Mouse (Mus musculus): ENCODE measurements around the gene Bdh1. TPM values are rescaled to one million over a fixed set of nuclear protein-coding genes. Genes with fewer than 3 reads are reported as not detected.

Bdh1 gene
- polyA plus RNA-seq, 1 experiment = 140 TPM

GRCm38 (mm10) chr16:31410969-31411368, 11.1 kb upstream of the Bdh1 start:
- no peak overlapping the region for H3K27ac ChIP-seq (ENCODE audit: insufficient read depth, low read length)
- H3K4me3 ChIP-seq (ENCODE audit: insufficient read depth, low read length) = no peak overlapping the region
- TF ChIP-seq POLR2A (IDR thresholded peaks at IDR 0.05; ENCODE audit: extremely low read depth, insufficient read depth, low read length) (no peak), CTCF (IDR thresholded peaks at IDR 0.05; ENCODE audit: extremely low read depth, insufficient read depth, low read length) (no peak)
- H3K4me1 ChIP-seq (ENCODE audit: control insufficient read depth, insufficient read depth, low read length) = no peaks in the 10 kb centered on the region

GRCm38 (mm10) chr16:31412321-31412720, 9.8 kb upstream of the Bdh1 start:
- TF ChIP-seq POLR2A (IDR thresholded peaks at IDR 0.05; ENCODE audit: extremely low read depth, insufficient read depth, low read length) (no peak), CTCF (IDR thresholded peaks at IDR 0.05; ENCODE audit: extremely low read depth, insufficient read depth, low read length) (no peak)
- Histone ChIP-seq H3K27ac (ENCODE audit: insufficient read depth, low read length) (no peak overlapping the region), H3K4me3 (ENCODE audit: insufficient read depth, low read length) (no peak overlapping the region), H3K4me1 (ENCODE audit: control insufficient read depth, insufficient read depth, low read length) (no peaks in the 10 kb centered on the region)

GRCm38 (mm10) chr16:31413777-31414176, 8.3 kb upstream of the Bdh1 start:
- TF ChIP-seq POLR2A (IDR thresholded peaks at IDR 0.05; ENCODE audit: extremely low read depth, insufficient read depth, low read length) (no peak), CTCF (IDR thresholded peaks at IDR 0.05; ENCODE audit: extremely low read depth, insufficient read depth, low read length) (no peak)
- no peak overlapping the region for H3K4me3 ChIP-seq (ENCODE audit: insufficient read depth, low read length)
- no peaks in the 10 kb centered on the region for H3K4me1 ChIP-seq (ENCODE audit: control insufficient read depth, insufficient read depth, low read length)
- H3K27ac ChIP-seq (ENCODE audit: insufficient read depth, low read length) = no peak overlapping the region

- Histone ChIP-seq H3K27ac (ENCODE audit: insufficient read depth, low read length) (no peak overlapping the region), H3K4me3 (ENCODE audit: insufficient read depth, low read length) (no peak overlapping the region), H3K4me1 (ENCODE audit: control insufficient read depth, insufficient read depth, low read length) (no peaks in the 10 kb centered on the region)
- TF ChIP-seq POLR2A (IDR thresholded peaks at IDR 0.05; ENCODE audit: extremely low read depth, insufficient read depth, low read length) = no peak
- TF ChIP-seq CTCF (IDR thresholded peaks at IDR 0.05; ENCODE audit: extremely low read depth, insufficient read depth, low read length) = no peak
These were observed 6.1 kb upstream of the Bdh1 start for GRCm38 (mm10) chr16:31415885-31416450.

- Histone ChIP-seq H3K4me3 (ENCODE audit: insufficient read depth, low read length) (no peak overlapping the region), H3K4me1 (ENCODE audit: control insufficient read depth, insufficient read depth, low read length) (no peaks in the 10 kb centered on the region), H3K27ac (ENCODE audit: insufficient read depth, low read length) (no peak overlapping the region)
- no peak for TF ChIP-seq POLR2A (IDR thresholded peaks at IDR 0.05; ENCODE audit: extremely low read depth, insufficient read depth, low read length)
These were observed 3.4 kb upstream of the Bdh1 start for GRCm38 (mm10) chr16:31418704-31419103.

GRCm38 (mm10) chr16:31419457-31419856, 2.6 kb upstream of the Bdh1 start:
- no peaks in the 10 kb centered on the region for H3K4me1 ChIP-seq (ENCODE audit: control insufficient read depth, insufficient read depth, low read length)
- TF ChIP-seq CTCF (IDR thresholded peaks at IDR 0.05; ENCODE audit: extremely low read depth, insufficient read depth, low read length) (no peak), POLR2A (IDR thresholded peaks at IDR 0.05; ENCODE audit: extremely low read depth, insufficient read depth, low read length) (no peak)

GRCm38 (mm10) chr16:31422722-31423121, 642 bp downstream of the Bdh1 start:
- H3K4me1 ChIP-seq (ENCODE audit: control insufficient read depth, insufficient read depth, low read length) = no peaks in the 10 kb centered on the region
- TF ChIP-seq CTCF (IDR thresholded peaks at IDR 0.05; ENCODE audit: extremely low read depth, insufficient read depth, low read length) (no peak), POLR2A (IDR thresholded peaks at IDR 0.05; ENCODE audit: extremely low read depth, insufficient read depth, low read length) (no peak)
- no peak overlapping the region for H3K27ac ChIP-seq (ENCODE audit: insufficient read depth, low read length)

More at GRCm38 (mm10) chr16:31419457-31419856, 2.6 kb upstream of the Bdh1 start:
- H3K27ac ChIP-seq (ENCODE audit: insufficient read depth, low read length) = no peak overlapping the region
- no peak overlapping the region for H3K4me3 ChIP-seq (ENCODE audit: insufficient read depth, low read length)

GRCm38 (mm10) chr16:31423368-31423767, 1.3 kb downstream of the Bdh1 start:
- TF ChIP-seq POLR2A (IDR thresholded peaks at IDR 0.05; ENCODE audit: extremely low read depth, insufficient read depth, low read length) = no peak
- Histone ChIP-seq H3K4me3 (ENCODE audit: insufficient read depth, low read length) (no peak overlapping the region), H3K27ac (ENCODE audit: insufficient read depth, low read length) (no peak overlapping the region), H3K4me1 (ENCODE audit: control insufficient read depth, insufficient read depth, low read length) (no peaks in the 10 kb centered on the region)

More at GRCm38 (mm10) chr16:31422722-31423121, 642 bp downstream of the Bdh1 start:
- H3K4me3 ChIP-seq (ENCODE audit: insufficient read depth, low read length) = no peak overlapping the region

GRCm38 (mm10) chr16:31424416-31425187, 2.5 kb downstream of the Bdh1 start:
- Histone ChIP-seq H3K4me3 (ENCODE audit: insufficient read depth, low read length) (no peak overlapping the region), H3K27ac (ENCODE audit: insufficient read depth, low read length) (no peak overlapping the region), H3K4me1 (ENCODE audit: control insufficient read depth, insufficient read depth, low read length) (no peaks in the 10 kb centered on the region)
- TF ChIP-seq POLR2A (IDR thresholded peaks at IDR 0.05; ENCODE audit: extremely low read depth, insufficient read depth, low read length) = no peak
- no peak for TF ChIP-seq CTCF (IDR thresholded peaks at IDR 0.05; ENCODE audit: extremely low read depth, insufficient read depth, low read length)

GRCm38 (mm10) chr16:31425508-31425907, 3.4 kb downstream of the Bdh1 start:
- H3K4me3 ChIP-seq (ENCODE audit: insufficient read depth, low read length) = no peak overlapping the region
- H3K27ac ChIP-seq (ENCODE audit: insufficient read depth, low read length) = no peak overlapping the region

More at GRCm38 (mm10) chr16:31425508-31425907, 3.4 kb downstream of the Bdh1 start:
- peak; percentile 83 for TF ChIP-seq CTCF (IDR thresholded peaks at IDR 0.05; ENCODE audit: extremely low read depth, insufficient read depth, low read length)
- no peak for TF ChIP-seq POLR2A (IDR thresholded peaks at IDR 0.05; ENCODE audit: extremely low read depth, insufficient read depth, low read length)
- H3K4me1 ChIP-seq (ENCODE audit: control insufficient read depth, insufficient read depth, low read length) = no peaks in the 10 kb centered on the region

Data from cortical plate, adult 2 months (tissue).